Mouse (Mus musculus) erythroblast, embryonic 14.5 days (primary cell): ENCODE results near the gene Ksr1. TPM values are rescaled to one million over a fixed set of nuclear protein-coding genes. Genes with fewer than 3 reads are reported as not detected.

ENCODE experiments used
- H3K27me3 ChIP-seq: 2 replicates; pipeline ENCODE4 v1.6.1; 2012; ENCODE audit warnings: inconsistent platforms; ENCODE audit not compliant: control insufficient read depth
- H3K36me3 ChIP-seq: 2 replicates; pipeline ENCODE4 v1.6.1; 2012; ENCODE audit warnings: mild to moderate bottlenecking, inconsistent platforms; ENCODE audit not compliant: control insufficient read depth
- H3K4me1 ChIP-seq: 2 replicates; pipeline ENCODE4 v1.6.1; 2012; ENCODE audit warnings: inconsistent platforms; ENCODE audit not compliant: control insufficient read depth
- H3K4me3 ChIP-seq: replicated peaks from 2 replicates; pipeline ENCODE3; 2012; ENCODE audit warnings: moderate library complexity, mild to moderate bottlenecking, inconsistent platforms
- H3K9me3 ChIP-seq: 2 replicates; pipeline ENCODE4 v1.6.1; 2012; ENCODE audit warnings: low read length, inconsistent platforms, mixed read lengths; ENCODE audit not compliant: control insufficient read depth
- GATA1 ChIP-seq: IDR thresholded peaks from 2 replicates; pipeline ENCODE4 v1.6.1; 2012; ENCODE audit warnings: low read length, inconsistent platforms, mixed read lengths
- TAL1 ChIP-seq: IDR thresholded peaks from 3 replicates; pipeline ENCODE4 v1.6.1; 2012; ENCODE audit warnings: low read length, inconsistent platforms, mixed read lengths
- polyA plus RNA-seq: library from polyadenylated mRNA; stranded (reverse); fragments of >175 nt; gene quantifications from 2 replicates; pipeline ENCODE4 v1.2.3, GENCODE M21; 2012

Ksr1 gene
- polyA plus RNA-seq, 1 experiment = 4.4 TPM

GRCm38 (mm10) chr11:79142381-79142780, 3.8 kb downstream of the Ksr1 start:
- no peak for TF ChIP-seq TAL1
- no peak for TF ChIP-seq GATA1
- peaks cover 33% of the 10 kb centered on the region for H3K4me1 ChIP-seq
- H3K9me3 ChIP-seq = no peaks in the 10 kb centered on the region
- H3K4me3 ChIP-seq = no peak overlapping the region
- H3K36me3 ChIP-seq = no peaks in the 10 kb centered on the region
- peaks cover 19% of the 10 kb centered on the region for H3K27me3 ChIP-seq

- Histone ChIP-seq H3K4me3 (no peak overlapping the region), H3K27me3 (peaks cover 16% of the 10 kb centered on the region), H3K9me3 (peaks cover 3% of the 10 kb centered on the region), H3K36me3 (no peaks in the 10 kb centered on the region), H3K4me1 (peaks cover 29% of the 10 kb centered on the region)
- TF ChIP-seq TAL1 (no peak), GATA1 (no peak)
Observed at GRCm38 (mm10) chr11:79141235-79142109, 4.7 kb downstream of the Ksr1 start.

GRCm38 (mm10) chr11:79140511-79140888, 5.7 kb downstream of the Ksr1 start:
- TF ChIP-seq TAL1 = no peak
- no peak for TF ChIP-seq GATA1
- Histone ChIP-seq H3K27me3 (peaks cover 7% of the 10 kb centered on the region), H3K36me3 (no peaks in the 10 kb centered on the region), H3K9me3 (peaks cover 3% of the 10 kb centered on the region), H3K4me3 (no peak overlapping the region), H3K4me1 (peaks cover 19% of the 10 kb centered on the region)

- Histone ChIP-seq H3K36me3 (no peaks in the 10 kb centered on the region), H3K4me1 (peaks cover 14% of the 10 kb centered on the region), H3K9me3 (peaks cover 3% of the 10 kb centered on the region), H3K27me3 (peaks cover 2% of the 10 kb centered on the region), H3K4me3 (no peak overlapping the region)
- TF ChIP-seq TAL1 (no peak), GATA1 (no peak)
Observed at GRCm38 (mm10) chr11:79139878-79140510, 6.2 kb downstream of the Ksr1 start.

- Histone ChIP-seq H3K9me3 (peaks cover 3% of the 10 kb centered on the region), H3K4me3 (no peak overlapping the region), H3K36me3 (no peaks in the 10 kb centered on the region), H3K4me1 (peaks cover 14% of the 10 kb centered on the region), H3K27me3 (no peaks in the 10 kb centered on the region)
- TF ChIP-seq GATA1 (no peak), TAL1 (no peak)
Observed at GRCm38 (mm10) chr11:79138621-79139020, 7.6 kb downstream of the Ksr1 start.

GRCm38 (mm10) chr11:79137245-79137644, 9.0 kb downstream of the Ksr1 start:
- TF ChIP-seq TAL1 (no peak), GATA1 (no peak)
- H3K27me3 ChIP-seq = no peaks in the 10 kb centered on the region
- peaks cover 3% of the 10 kb centered on the region for H3K9me3 ChIP-seq
- H3K36me3 ChIP-seq = no peaks in the 10 kb centered on the region
- H3K4me3 ChIP-seq = no peak overlapping the region
- peaks cover 10% of the 10 kb centered on the region for H3K4me1 ChIP-seq

GRCm38 (mm10) chr11:79135685-79136360, 10.4 kb downstream of the Ksr1 start:
- Histone ChIP-seq H3K9me3 (peaks cover 3% of the 10 kb centered on the region), H3K27me3 (no peaks in the 10 kb centered on the region), H3K4me1 (no peaks in the 10 kb centered on the region; the same call in 1 of the 2 replicates), H3K4me3 (no peak overlapping the region), H3K36me3 (no peaks in the 10 kb centered on the region)
- no peak for TF ChIP-seq TAL1
- TF ChIP-seq GATA1 = no peak

- Histone ChIP-seq H3K27me3 (no peaks in the 10 kb centered on the region), H3K4me3 (no peak overlapping the region), H3K36me3 (no peaks in the 10 kb centered on the region), H3K9me3 (peaks cover 3% of the 10 kb centered on the region), H3K4me1 (no peaks in the 10 kb centered on the region; the same call in 1 of the 2 replicates)
- TF ChIP-seq GATA1 (no peak), TAL1 (no peak)
Observed at GRCm38 (mm10) chr11:79135105-79135503, 11.1 kb downstream of the Ksr1 start.
